Mouse (Mus musculus) monocyte, adult 5-6 weeks (primary cell): ENCODE data around the gene Trappc2l. TPM values are rescaled to one million over a fixed set of nuclear protein-coding genes. Genes with fewer than 3 reads are reported as not detected.

Experiments
- total RNA-seq: library from RNA; stranded (forward); fragments of 200-1000, 200-491, 200-594 nt; gene quantifications from 3 replicates; pipeline ENCODE4 v1.2.3, GENCODE M21; 2017

Trappc2l gene
- total RNA-seq, 1 experiment from 2014 or later, result 35.7 TPM

Other genes starting within 250 kb of the Trappc2l start
- gene Zc3h18, start 235.0 kb upstream of the Trappc2l start, total RNA-seq, result 57.4 to 76.1 TPM (median 69.7 TPM) in 3 replicates
- gene Il17c, start 189.6 kb upstream of the Trappc2l start, total RNA-seq, result not detected in 3 replicates
- gene Cyba, start 178.7 kb upstream of the Trappc2l start, total RNA-seq, result 340 to 389 TPM (median 367 TPM) in 3 replicates
- gene Mvd, start 168.2 kb upstream of the Trappc2l start, total RNA-seq, result 4.5 to 9.2 TPM (median 8.8 TPM) in 3 replicates
- 1.6 TPM in 1 of 3 replicates, not detected in the others for gene Snai3, start 150.9 kb upstream of the Trappc2l start, total RNA-seq
- gene Rnf166, start 135.6 kb upstream of the Trappc2l start, total RNA-seq, result 96.0 to 108 TPM (median 106 TPM) in 3 replicates
- gene Ctu2, start 135.5 kb upstream of the Trappc2l start, total RNA-seq, result 10.3 to 24.8 TPM (median 12.1 TPM) in 3 replicates
- gene Piezo1, start 60.3 kb upstream of the Trappc2l start, total RNA-seq, result 31.7 to 76.2 TPM (median 45.9 TPM) in 3 replicates
- gene Cdt1, start 43.6 kb upstream of the Trappc2l start, total RNA-seq, result 11.1 to 24.4 TPM (median 12.4 TPM) in 3 replicates
- 30.5 to 53.3 TPM (median 49.7 TPM) in 3 replicates for gene Aprt, start 34.7 kb upstream of the Trappc2l start, total RNA-seq
- gene Galns, start 177 bp upstream of the Trappc2l start, total RNA-seq, result 9.9 to 15.0 TPM (median 12.4 TPM) in 3 replicates
- not detected in 3 replicates for gene Pabpn1l, start 11.1 kb downstream of the Trappc2l start, total RNA-seq
- gene Cbfa2t3, start 87.5 kb downstream of the Trappc2l start, total RNA-seq, result 21.2 to 48.6 TPM (median 32.6 TPM) in 3 replicates
- gene Acsf3, start 163.8 kb downstream of the Trappc2l start, total RNA-seq, result 2.6 to 6.0 TPM (median 4.1 TPM) in 3 replicates
- gene Cdh15, start 236.3 kb downstream of the Trappc2l start, total RNA-seq, result not detected in 3 replicates